Mouse (Mus musculus) CH12.LX (cell line): ENCODE measurements at regions not wholly inside any gene's neighbourhood (a gene's known extent, or its start where the extent isn't known, plus 50 kb on each side); places are given as distances from the start of the nearest gene placed in this dataset.

ENCODE experiments used
- PAX5 ChIP-seq: IDR thresholded peaks from 2 replicates; pipeline ENCODE4 v1.6.1; 2012; ENCODE audit warnings: low read length, inconsistent platforms, mixed read lengths
- ZKSCAN1 ChIP-seq: IDR thresholded peaks from 2 replicates; pipeline ENCODE4 v1.6.1; 2012; ENCODE audit warnings: low read depth, inconsistent platforms, low read length, improper control_type of control experiment, borderline replicate concordance

GRCm38 (mm10) chr17:49282498-49282897 lies 145.7 kb upstream of the Mocs1 start:
- TF ChIP-seq PAX5, result no peak
- no peak for TF ChIP-seq ZKSCAN1
